Mouse (Mus musculus): Measurements from ENCODE around the gene Slc29a1.
A peak's percentile ranks its signal among the peaks of the same experiment; 100 is the strongest.

Slc29a1 gene

GRCm38 (mm10) chr17:45610144-45610866 lies 10.9 kb upstream of the Slc29a1 start:
- no peak for DNase-seq

- DNase-seq, result no peak
These were observed 9.0 kb upstream of the Slc29a1 start for GRCm38 (mm10) chr17:45608396-45608795.

GRCm38 (mm10) chr17:45606992-45607879 lies 7.8 kb upstream of the Slc29a1 start:
- DNase-seq, result no peak

- DNase-seq, result no peak
These were observed 3.6 kb upstream of the Slc29a1 start for GRCm38 (mm10) chr17:45602984-45603383.

- DNase-seq, result no peak
These were observed 2.5 kb upstream of the Slc29a1 start, which contains the start of gene Mymx for GRCm38 (mm10) chr17:45601877-45602304. Gene Mymx (minus strand): TSS chr17:45602102.

GRCm38 (mm10) chr17:45601325-45601724 lies 1.9 kb upstream of the Slc29a1 start:
- no peak for DNase-seq

GRCm38 (mm10) chr17:45600267-45600666 lies 861 bp upstream of the Slc29a1 start:
- DNase-seq, result peak; percentile 25

- DNase-seq, result peak; percentile 36
These were observed 515 bp downstream of the Slc29a1 start for GRCm38 (mm10) chr17:45598891-45599290.

- no peak for DNase-seq
These were observed 1.0 kb downstream of the Slc29a1 start for GRCm38 (mm10) chr17:45598376-45598775.

GRCm38 (mm10) chr17:45597787-45598186 lies 1.6 kb downstream of the Slc29a1 start:
- peak; percentile 56 for DNase-seq

- peak; percentile 82 for DNase-seq
These were observed 2.6 kb downstream of the Slc29a1 start for GRCm38 (mm10) chr17:45596631-45597396.

GRCm38 (mm10) chr17:45595736-45596390 lies 3.5 kb downstream of the Slc29a1 start:
- peak; percentile 65 for DNase-seq

GRCm38 (mm10) chr17:45594881-45595735 lies 4.3 kb downstream of the Slc29a1 start:
- peak; percentile 76 for DNase-seq

GRCm38 (mm10) chr17:45594195-45594594 lies 5.2 kb downstream of the Slc29a1 start:
- no peak for DNase-seq

GRCm38 (mm10) chr17:45593479-45593878 lies 5.9 kb downstream of the Slc29a1 start:
- DNase-seq, result peak; percentile 52

GRCm38 (mm10) chr17:45592606-45593431 lies 6.6 kb downstream of the Slc29a1 start:
- peak; percentile 50 for DNase-seq

- peak; percentile 61 for DNase-seq
These were observed 7.5 kb downstream of the Slc29a1 start for GRCm38 (mm10) chr17:45591701-45592605.

GRCm38 (mm10) chr17:45590410-45590809 lies 9.0 kb downstream of the Slc29a1 start:
- DNase-seq, result peak; percentile 34

- peak; percentile 36 for DNase-seq
These were observed 9.6 kb downstream of the Slc29a1 start for GRCm38 (mm10) chr17:45589844-45590243.
